Mouse (Mus musculus) hindbrain, postnatal 0 days (tissue): ENCODE results near the gene Gm49384. TPM values are rescaled to one million over a fixed set of nuclear protein-coding genes. Genes with fewer than 3 reads are reported as not detected.

Source experiments
- ATAC-seq: fragments of 200-750 bp; cut with Nextera tagmentation; 2 replicates; pipeline ENCODE4 v1.8.0; 2017; ENCODE audit warnings: mild to moderate bottlenecking, moderate TSS enrichment, moderate library complexity
- DNase-seq: peaks from one replicate; pipeline ENCODE4 v3.0.0-alpha.2; 2015; ENCODE audit warnings: low spot score
- H3K27ac ChIP-seq: fragments of 300-500 bp; sonication (generic); 2 replicates; pipeline ENCODE4 v1.5.1; 2014; ENCODE audit warnings: mild to moderate bottlenecking
- H3K27me3 ChIP-seq: fragments of 300-500 bp; sonication (generic); 2 replicates; pipeline ENCODE4 v1.6.1; 2014; ENCODE audit warnings: low read length, mixed read lengths; ENCODE audit not compliant: insufficient read depth
- H3K36me3 ChIP-seq: fragments of 300-500 bp; sonication (generic); 2 replicates; pipeline ENCODE4 v1.6.1; 2014; ENCODE audit warnings: low read length, mixed read lengths; ENCODE audit not compliant: insufficient read depth
- H3K4me1 ChIP-seq: fragments of 300-500 bp; sonication (generic); 2 replicates; pipeline ENCODE4 v1.6.1; 2014; ENCODE audit warnings: antibody characterized with exemption, low read length, mixed read lengths; ENCODE audit not compliant: insufficient read depth
- H3K4me2 ChIP-seq: fragments of 300-500 bp; sonication (generic); 2 replicates; pipeline ENCODE4 v1.6.1; 2014; ENCODE audit warnings: low read depth, mild to moderate bottlenecking, low read length, moderate library complexity, mixed read lengths
- H3K4me3 ChIP-seq: fragments of 300-500 bp; sonication (generic); 2 replicates; pipeline ENCODE4 v1.5.1; 2014; ENCODE audit warnings: low read length
- H3K9ac ChIP-seq: fragments of 300-500 bp; sonication (generic); replicated peaks from 2 replicates; pipeline ENCODE4 v1.6.1; 2014; ENCODE audit warnings: mild to moderate bottlenecking, low read length, moderate library complexity, mixed read lengths
- H3K9me3 ChIP-seq: fragments of 300-500 bp; sonication (generic); 2 replicates; pipeline ENCODE4 v1.6.1; 2016; ENCODE audit warnings: low read length, mixed read lengths
- CTCF ChIP-seq: IDR thresholded peaks from 2 replicates; pipeline ENCODE4 v1.5.1; 2016; ENCODE audit warnings: antibody characterized with exemption, control low read depth, low read depth
- WGBS: fragments of 180-500 bp; shearing (Covaris S2); extraction: QIAGEN DNeasy Blood & Tissue Kit; methylation state at CpG from one replicate; pipeline ENCODE4 v1.1.7; 2014; 5-methylcytosine and 5-hydroxymethylcytosine counted together
- polyA plus RNA-seq: library from polyadenylated mRNA; unstranded; fragments of >200 nt; fragmentation: Nextera tagmentation; extraction: Ambion mirVana; gene quantifications from 2 replicates; pipeline ENCODE4 v1.2.1, GENCODE M21; 2015
- total RNA-seq: library from RNA; depleted of rRNA; stranded (reverse); fragments of >200 nt; gene quantifications from 2 replicates; pipeline ENCODE4 v1.2.3, GENCODE M21; 2014

Gene Gm49384
- total and polyA plus RNA-seq, 2 experiments from 2014 or later = 7.1 TPM; not detected in 1

- H3K4me3 ChIP-seq = no peak overlapping the region
- H3K36me3 ChIP-seq = peaks cover 4% of the 10 kb centered on the region; the same call in 1 of the 2 replicates
- no peaks in the 10 kb centered on the region for H3K9me3 ChIP-seq
- ATAC-seq (no peak), DNase-seq (no peak)
- H3K4me2 ChIP-seq = no peak overlapping the region
- TF ChIP-seq CTCF = no peak
- H3K4me1 ChIP-seq = no peaks in the 10 kb centered on the region; the same call in 1 of the 2 replicates
- WGBS = 97% methylated on average over 2 of the region's 2 CpGs
- no peaks in the 10 kb centered on the region for H3K27me3 ChIP-seq
- H3K9ac ChIP-seq = no peak overlapping the region
- H3K27ac ChIP-seq = no peak overlapping the region
Measured at GRCm38 (mm10) chr12:69192637-69193036, 11.4 kb downstream of the Gm49384 start.

DNA sequence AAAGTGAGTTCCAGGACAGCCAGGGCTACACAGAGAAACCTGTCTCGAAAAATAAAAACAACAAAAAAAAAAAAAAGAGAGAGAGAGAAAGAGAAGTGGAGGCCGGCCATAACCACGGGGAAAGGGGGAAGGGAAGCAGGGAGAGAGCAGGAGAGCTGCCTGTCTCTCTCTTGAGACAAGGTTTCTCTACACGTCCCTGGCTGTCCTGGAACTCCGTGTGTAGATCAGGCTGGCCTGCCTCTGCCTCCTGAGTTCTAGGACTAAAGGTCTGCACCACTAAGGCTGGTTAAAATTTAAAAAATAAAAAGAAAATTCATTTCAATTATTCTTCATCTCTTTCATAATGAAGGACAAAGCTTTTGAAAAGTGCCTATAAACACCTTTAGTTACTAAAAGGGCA, 12.7 kb downstream of the Gm49384 start:
- H3K27ac ChIP-seq = no peak overlapping the region
- peaks cover 4% of the 10 kb centered on the region; the same call in 1 of the 2 replicates for H3K36me3 ChIP-seq
- no peak for TF ChIP-seq CTCF
- WGBS = 95% methylated on average over 5 of the region's 5 CpGs
- ATAC-seq (no peak), DNase-seq (no peak)
- H3K4me1 ChIP-seq = no peaks in the 10 kb centered on the region; the same call in 1 of the 2 replicates
- H3K27me3 ChIP-seq = no peaks in the 10 kb centered on the region
- no peaks in the 10 kb centered on the region for H3K9me3 ChIP-seq
- no peak overlapping the region for H3K4me3 ChIP-seq
- no peak overlapping the region for H3K4me2 ChIP-seq
- H3K9ac ChIP-seq = no peak overlapping the region

GRCm38 (mm10) chr12:69190522-69190921, 13.5 kb downstream of the Gm49384 start:
- Histone ChIP-seq H3K27me3 (no peaks in the 10 kb centered on the region), H3K9ac (no peak overlapping the region), H3K4me1 (peaks cover 3% of the 10 kb centered on the region), H3K36me3 (peaks cover 4% of the 10 kb centered on the region; the same call in 1 of the 2 replicates), H3K9me3 (no peaks in the 10 kb centered on the region), H3K27ac (no peak overlapping the region), H3K4me3 (no peak overlapping the region), H3K4me2 (no peak overlapping the region)
- no peak for DNase-seq
- peak; percentile 50; the same call in 1 of the 2 replicates for ATAC-seq
- 94% methylated on average over 1 of the region's 1 CpGs for WGBS
- TF ChIP-seq CTCF = peak; percentile 55

DNA sequence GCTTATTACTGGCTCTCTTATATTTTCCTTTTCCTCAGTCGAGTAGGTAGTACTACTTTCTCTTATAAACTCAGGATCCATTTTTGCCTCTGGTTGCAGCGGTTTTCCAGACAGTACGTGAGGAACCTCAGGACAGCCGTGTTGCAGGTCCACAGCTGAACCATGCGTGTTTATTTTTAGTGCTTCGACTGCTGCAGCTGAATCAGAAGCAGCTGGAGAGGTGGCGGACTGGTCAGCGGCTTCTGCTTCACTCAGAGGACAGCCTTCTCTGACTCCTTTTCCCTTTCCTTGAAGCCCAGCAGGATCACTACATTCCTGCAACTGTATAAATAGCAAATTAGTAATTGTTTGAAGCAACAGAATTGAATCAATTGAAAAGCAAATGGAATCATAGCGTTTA, 14.0 kb downstream of the Gm49384 start:
- no peak for ATAC-seq
- H3K4me3 ChIP-seq = no peak overlapping the region
- no peak for DNase-seq
- no peaks in the 10 kb centered on the region for H3K9me3 ChIP-seq
- TF ChIP-seq CTCF = no peak
- 90% methylated on average over 9 of the region's 9 CpGs for WGBS
- peaks cover 4% of the 10 kb centered on the region; the same call in 1 of the 2 replicates for H3K36me3 ChIP-seq
- no peak overlapping the region for H3K9ac ChIP-seq
- no peak overlapping the region for H3K27ac ChIP-seq
- peaks cover 7% of the 10 kb centered on the region for H3K4me1 ChIP-seq
- H3K27me3 ChIP-seq = no peaks in the 10 kb centered on the region
- H3K4me2 ChIP-seq = no peak overlapping the region

DNA sequence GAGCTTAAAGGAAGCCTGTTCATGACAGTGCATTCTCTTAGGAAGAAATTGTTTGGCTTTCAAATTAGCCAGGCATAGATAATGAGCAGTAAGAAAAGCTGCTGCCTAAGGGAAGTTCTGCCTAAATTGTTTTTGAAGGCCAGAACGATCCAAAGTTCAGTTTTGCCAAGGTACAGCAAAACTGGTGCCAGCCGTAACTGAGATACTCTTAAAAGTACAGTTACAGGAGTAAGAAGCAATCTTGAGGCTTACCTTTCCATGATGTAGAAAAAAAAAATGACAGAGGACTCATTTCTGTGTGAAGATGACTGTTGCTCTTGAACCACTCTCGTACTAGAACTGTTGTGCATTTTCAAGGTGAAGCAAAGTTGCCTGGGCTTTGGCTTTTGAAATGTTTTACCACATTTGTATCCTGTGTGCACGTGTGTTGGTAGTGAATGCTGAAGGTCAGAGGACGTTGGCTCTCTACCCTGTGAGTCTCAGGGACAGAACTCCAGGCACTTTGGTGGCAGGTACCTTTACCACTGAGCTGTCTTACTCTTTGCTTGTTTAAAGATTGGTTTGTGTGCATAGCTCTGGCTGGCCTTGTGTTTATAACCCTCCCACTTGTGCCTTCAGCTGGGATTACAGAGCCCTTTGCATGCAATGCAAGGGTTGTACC, 17.1 kb downstream of the Gm49384 start:
- no peak for ATAC-seq
- no peak overlapping the region for H3K4me2 ChIP-seq

GRCm38 (mm10) chr12:69185371-69185770, 18.7 kb downstream of the Gm49384 start:
- peaks cover 4% of the 10 kb centered on the region; the same call in 1 of the 2 replicates for H3K36me3 ChIP-seq
- H3K4me2 ChIP-seq = peak overlapping the region; percentile 99
- H3K9me3 ChIP-seq = no peaks in the 10 kb centered on the region
- DNase-seq (no peak), ATAC-seq (no peak)
- peaks cover 8% of the 10 kb centered on the region for H3K4me1 ChIP-seq
- peak overlapping the region; percentile 86 for H3K4me3 ChIP-seq
- H3K9ac ChIP-seq = peak overlapping the region; percentile 90
- 63% methylated on average over 7 of the region's 7 CpGs for WGBS
- H3K27me3 ChIP-seq = no peaks in the 10 kb centered on the region
- TF ChIP-seq CTCF = no peak
- H3K27ac ChIP-seq = no peak overlapping the region

More for the DNA sequence above, 17.1 kb downstream of the Gm49384 start:
- H3K4me1 ChIP-seq = peaks cover 8% of the 10 kb centered on the region
- 73% methylated on average over 5 of the region's 5 CpGs for WGBS
- no peaks in the 10 kb centered on the region for H3K27me3 ChIP-seq
- no peak overlapping the region; the same call in 1 of the 2 replicates for H3K9ac ChIP-seq
- no peak overlapping the region for H3K4me3 ChIP-seq
- no peak for TF ChIP-seq CTCF
- no peak for DNase-seq
- no peaks in the 10 kb centered on the region for H3K9me3 ChIP-seq
- H3K36me3 ChIP-seq = peaks cover 4% of the 10 kb centered on the region; the same call in 1 of the 2 replicates
- no peak overlapping the region for H3K27ac ChIP-seq
